Mouse (Mus musculus) stomach, postnatal 0 days (tissue): ENCODE measurements around the gene Col1a2. TPM values are rescaled to one million over a fixed set of nuclear protein-coding genes. Genes with fewer than 3 reads are reported as not detected.

Experiments used
- ATAC-seq: fragments of 200-750 bp; cut with Nextera tagmentation; 2 replicates; pipeline ENCODE4 v1.8.0; 2017; ENCODE audit not compliant: low FRiP score, low TSS enrichment
- DNase-seq: peaks from one replicate; pipeline ENCODE4 v3.0.0-alpha.2; 2016; ENCODE audit warnings: low spot score
- H3K27ac ChIP-seq: fragments of 300-500 bp; sonication (generic); replicated peaks from 2 replicates; pipeline ENCODE4 v1.5.1; 2014; ENCODE audit warnings: mild to moderate bottlenecking, control low read depth
- H3K27me3 ChIP-seq: fragments of 300-500 bp; sonication (generic); 2 replicates; pipeline ENCODE4 v1.6.1; 2014; ENCODE audit warnings: low read length; ENCODE audit not compliant: control insufficient read depth, insufficient read depth
- H3K36me3 ChIP-seq: fragments of 300-500 bp; sonication (generic); 2 replicates; pipeline ENCODE4 v1.6.1; 2014; ENCODE audit warnings: low read length, mixed read lengths; ENCODE audit not compliant: control insufficient read depth, insufficient read depth
- H3K4me1 ChIP-seq: fragments of 300-500 bp; sonication (generic); replicated peaks from 2 replicates; pipeline ENCODE4 v1.6.1; 2014; ENCODE audit warnings: antibody characterized with exemption; ENCODE audit not compliant: control insufficient read depth, insufficient read depth
- H3K4me2 ChIP-seq: fragments of 300-500 bp; sonication (generic); replicated peaks from 2 replicates; pipeline ENCODE4 v1.6.1; 2014; ENCODE audit warnings: low read depth, mild to moderate bottlenecking, control low read depth, moderate library complexity
- H3K4me3 ChIP-seq: fragments of 300-500 bp; sonication (generic); 2 replicates; pipeline ENCODE4 v1.5.1; 2014; ENCODE audit warnings: low read depth, low read length, control low read depth
- H3K9ac ChIP-seq: fragments of 300-500 bp; sonication (generic); 2 replicates; pipeline ENCODE4 v1.6.1; 2014; ENCODE audit warnings: mild to moderate bottlenecking, low read length, control low read depth, mixed read lengths
- H3K9me3 ChIP-seq: fragments of 300-500 bp; sonication (generic); 2 replicates; pipeline ENCODE4 v1.6.1; 2016; ENCODE audit warnings: low read length; ENCODE audit not compliant: control insufficient read depth
- CTCF ChIP-seq: IDR thresholded peaks from 2 replicates; pipeline ENCODE4 v1.5.1; 2016; ENCODE audit warnings: antibody characterized with exemption, low read depth, mild to moderate bottlenecking, moderate library complexity
- EP300 ChIP-seq: optimal IDR thresholded peaks from 2 replicates; pipeline ENCODE3; 2016; ENCODE audit warnings: antibody characterized with exemption
- WGBS: fragments of 180-500 bp; shearing (Covaris S2); extraction: QIAGEN DNeasy Blood & Tissue Kit; methylation state at CpG from one replicate; pipeline ENCODE4 v1.1.7; 2014; 5-methylcytosine and 5-hydroxymethylcytosine counted together
- polyA plus RNA-seq: library from polyadenylated mRNA; unstranded; fragments of >200 nt; fragmentation: Nextera tagmentation; extraction: Ambion mirVana; gene quantifications from 2 replicates; pipeline ENCODE4 v1.2.1, GENCODE M21; 2015

Gene Col1a2
- polyA plus RNA-seq, 1 experiment from 2014 or later: 504 TPM

GRCm38 (mm10) chr6:4548894-4549293, 44.3 kb downstream of the Col1a2 start:
- H3K36me3 ChIP-seq: no peaks in the 10 kb centered on the region
- no peaks in the 10 kb centered on the region for H3K9me3 ChIP-seq
- WGBS: 52% methylated on average over 4 of the region's 4 CpGs
- H3K4me3 ChIP-seq: no peak overlapping the region
- DNase-seq (no peak), ATAC-seq (no peak)
- H3K9ac ChIP-seq: no peak overlapping the region
- H3K27me3 ChIP-seq: no peaks in the 10 kb centered on the region
- no peaks in the 10 kb centered on the region for H3K4me1 ChIP-seq
- no peak for TF ChIP-seq EP300
- TF ChIP-seq CTCF: peak; percentile 70
- no peak overlapping the region for H3K4me2 ChIP-seq
- H3K27ac ChIP-seq: no peak overlapping the region

GRCm38 (mm10) chr6:4549846-4550548, 45.4 kb downstream of the Col1a2 start:
- Histone ChIP-seq H3K4me2 (no peak overlapping the region), H3K9me3 (no peaks in the 10 kb centered on the region), H3K27ac (no peak overlapping the region), H3K4me1 (no peaks in the 10 kb centered on the region), H3K36me3 (no peaks in the 10 kb centered on the region), H3K4me3 (no peak overlapping the region), H3K27me3 (no peaks in the 10 kb centered on the region), H3K9ac (no peak overlapping the region)
- ATAC-seq (no peak), DNase-seq (no peak)
- 52% methylated on average over 11 of the region's 11 CpGs for WGBS
- TF ChIP-seq CTCF (no peak), EP300 (no peak)

DNA sequence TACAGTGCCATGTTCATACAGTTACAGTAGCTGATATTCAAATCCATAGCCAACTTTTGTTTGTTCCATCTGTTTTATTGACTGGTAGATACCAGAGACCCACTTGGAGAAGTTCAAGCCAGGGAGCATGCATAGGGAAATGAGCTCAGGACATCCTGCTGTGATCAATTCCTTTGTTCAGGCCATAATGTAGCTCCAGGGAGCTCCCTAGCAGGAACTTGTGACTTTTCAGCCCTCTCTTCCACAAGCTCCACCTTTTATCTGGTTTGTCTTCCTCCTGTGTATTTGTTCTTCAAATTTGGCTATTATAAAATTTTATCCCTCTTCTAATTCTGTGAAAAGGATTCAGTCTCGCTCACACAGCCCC, 45.9 kb downstream of the Col1a2 start:
- TF ChIP-seq EP300: no peak
- no peak for TF ChIP-seq CTCF
- no peak overlapping the region for H3K4me3 ChIP-seq
- no peaks in the 10 kb centered on the region for H3K27me3 ChIP-seq
- no peaks in the 10 kb centered on the region for H3K36me3 ChIP-seq
- WGBS: 90% methylated on average over 1 of the region's 1 CpGs
- H3K9ac ChIP-seq: no peak overlapping the region
- ATAC-seq: no peak
- H3K27ac ChIP-seq: no peak overlapping the region
- no peak overlapping the region for H3K4me2 ChIP-seq
- DNase-seq: no peak
- no peaks in the 10 kb centered on the region for H3K4me1 ChIP-seq
- H3K9me3 ChIP-seq: no peaks in the 10 kb centered on the region

- DNase-seq: no peak
- Histone ChIP-seq H3K9ac (no peak overlapping the region), H3K4me2 (no peak overlapping the region), H3K36me3 (no peaks in the 10 kb centered on the region), H3K4me1 (no peaks in the 10 kb centered on the region), H3K27me3 (no peaks in the 10 kb centered on the region), H3K4me3 (no peak overlapping the region), H3K27ac (no peak overlapping the region), H3K9me3 (no peaks in the 10 kb centered on the region)
- ATAC-seq: no peak
- WGBS: 73% methylated on average over 6 of the region's 6 CpGs
- TF ChIP-seq EP300 (no peak), CTCF (no peak)
These were observed 50.8 kb downstream of the Col1a2 start for GRCm38 (mm10) chr6:4555366-4555765.

DNA sequence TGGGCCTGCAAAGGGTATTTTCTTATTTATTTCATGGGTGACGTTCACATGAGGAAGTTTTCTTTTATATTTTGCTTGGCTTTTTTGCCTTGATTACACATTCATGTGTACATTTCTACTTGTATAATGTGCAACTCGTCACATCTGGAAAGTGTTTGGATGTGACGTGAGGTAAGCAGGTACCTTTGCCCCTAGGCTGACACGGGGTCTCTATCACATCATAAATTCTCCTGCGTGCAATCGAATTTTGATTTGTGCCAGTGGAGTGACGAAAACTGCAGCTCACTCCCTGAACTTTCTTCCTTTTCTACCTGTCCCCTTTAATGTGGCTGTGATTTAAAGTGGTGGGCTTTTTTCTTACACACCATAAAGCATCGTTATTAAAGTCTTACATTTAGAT, 52.5 kb downstream of the Col1a2 start:
- H3K9ac ChIP-seq: no peak overlapping the region

GRCm38 (mm10) chr6:4557678-4558077, 53.1 kb downstream of the Col1a2 start:
- no peak for TF ChIP-seq EP300
- peak; percentile 80 for TF ChIP-seq CTCF
- DNase-seq (peak; percentile 40), ATAC-seq (peak; percentile 77; the same call in 1 of the 2 replicates)
- no peak overlapping the region for H3K4me2 ChIP-seq
- no peaks in the 10 kb centered on the region; the same call in 1 of the 2 replicates for H3K4me1 ChIP-seq
- H3K36me3 ChIP-seq: no peaks in the 10 kb centered on the region
- H3K9me3 ChIP-seq: no peaks in the 10 kb centered on the region
- WGBS: 19% methylated on average over 7 of the region's 7 CpGs
- no peak overlapping the region for H3K27ac ChIP-seq
- H3K27me3 ChIP-seq: no peaks in the 10 kb centered on the region
- H3K9ac ChIP-seq: no peak overlapping the region
- no peak overlapping the region for H3K4me3 ChIP-seq

More for the DNA sequence above, 52.5 kb downstream of the Col1a2 start:
- H3K27ac ChIP-seq: no peak overlapping the region
- ATAC-seq (no peak), DNase-seq (no peak)
- no peaks in the 10 kb centered on the region for H3K9me3 ChIP-seq
- TF ChIP-seq CTCF (no peak), EP300 (no peak)
- no peak overlapping the region for H3K4me3 ChIP-seq
- H3K36me3 ChIP-seq: no peaks in the 10 kb centered on the region
- no peak overlapping the region for H3K4me2 ChIP-seq
- no peaks in the 10 kb centered on the region for H3K27me3 ChIP-seq
- no peaks in the 10 kb centered on the region; the same call in 1 of the 2 replicates for H3K4me1 ChIP-seq
- 66% methylated on average over 8 of the region's 8 CpGs for WGBS
